Mouse (Mus musculus) cerebellum, adult 8-10 months (tissue): ENCODE data around the gene Syce1l.

Experiments used
- DNase-seq: peaks from one replicate; pipeline ENCODE4 v3.0.0; 2022

The Syce1l gene

GRCm38 (mm10) chr8:113642926-113643325 lies at the start of gene Syce1l:
Syce1l (plus strand) TSS chr8:113643213.
- no peak for DNase-seq

- DNase-seq = no peak
These were observed 44.6 kb upstream of the Syce1l start for GRCm38 (mm10) chr8:113598401-113598800.

GRCm38 (mm10) chr8:113632634-113633033 lies 10.4 kb upstream of the Syce1l start:
- peak; percentile 67 for DNase-seq

DNA sequence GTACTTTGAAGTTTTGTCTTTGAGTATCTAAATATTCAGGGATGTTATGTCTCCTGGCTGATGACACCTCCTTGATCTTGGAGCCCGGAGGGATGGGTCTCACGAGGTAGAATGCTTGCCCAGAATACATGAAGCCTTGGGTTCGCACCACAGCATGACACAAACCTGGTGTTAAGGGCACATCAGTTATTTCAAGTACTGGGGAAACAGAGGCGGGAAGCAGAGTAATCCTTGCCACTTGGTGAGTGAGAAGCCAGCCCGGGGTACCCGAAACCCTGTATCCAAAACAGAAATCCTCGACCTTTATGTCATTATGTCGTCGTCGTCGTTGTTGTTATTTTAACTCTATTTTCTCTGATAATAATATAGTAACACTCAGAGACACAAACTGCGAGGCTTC lies 8.9 kb upstream of the Syce1l start:
- peak; percentile 26 for DNase-seq

- peak; percentile 100 for DNase-seq
These were observed 8.1 kb upstream of the Syce1l start, which contains the start of gene Mon1b for GRCm38 (mm10) chr8:113634670-113635591. Mon1b (plus strand) TSS chr8:113635587.

GRCm38 (mm10) chr8:113635592-113636279 lies 7.3 kb upstream of the Syce1l start:
- no peak for DNase-seq

DNA sequence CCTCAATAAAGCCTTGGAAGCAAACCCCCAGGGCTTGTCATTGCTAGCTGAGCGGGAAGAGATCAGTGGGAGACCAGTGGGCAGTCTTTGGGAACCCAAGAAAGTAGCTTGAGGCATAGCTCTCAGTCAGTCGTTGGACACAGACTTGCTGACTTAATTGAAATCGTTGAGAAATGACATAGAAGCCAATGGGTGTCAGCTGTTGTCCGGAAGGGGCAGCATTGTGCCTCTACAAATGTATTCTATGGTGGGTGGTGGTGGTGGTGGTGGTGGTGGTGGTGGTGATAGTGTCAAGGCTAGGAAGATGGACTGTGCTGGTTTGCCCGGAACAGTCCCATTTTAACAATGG lies 6.8 kb upstream of the Syce1l start:
- no peak for DNase-seq

DNA sequence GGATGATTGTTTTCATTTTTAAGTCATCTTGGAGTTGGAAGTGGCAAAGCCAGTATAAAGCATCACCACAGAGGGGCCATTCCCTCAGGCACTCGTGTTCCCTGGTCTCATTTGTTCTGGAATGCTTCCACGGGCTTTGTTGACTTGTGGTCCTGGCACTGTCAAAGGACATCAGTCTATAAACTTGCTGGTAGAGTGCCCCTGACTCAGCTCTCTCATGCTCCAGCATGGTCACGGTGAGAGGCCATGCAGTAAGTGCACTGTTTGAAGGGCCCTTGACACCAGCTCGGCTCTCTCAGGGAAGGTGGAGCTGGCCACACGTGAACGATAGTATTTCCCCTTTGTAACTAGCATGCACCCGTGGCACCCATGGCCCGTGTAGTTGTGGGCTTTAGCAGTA lies 2.7 kb upstream of the Syce1l start:
- DNase-seq = no peak

GRCm38 (mm10) chr8:113643479-113644210 lies 632 bp downstream of the Syce1l start:
- DNase-seq = no peak

- DNase-seq = no peak
These were observed 2.2 kb downstream of the Syce1l start for GRCm38 (mm10) chr8:113645220-113645619.

- DNase-seq = no peak
These were observed 9.4 kb downstream of the Syce1l start for GRCm38 (mm10) chr8:113652450-113652849.

- DNase-seq = no peak
These were observed 10.1 kb downstream of the Syce1l start for GRCm38 (mm10) chr8:113653151-113653550.

DNA sequence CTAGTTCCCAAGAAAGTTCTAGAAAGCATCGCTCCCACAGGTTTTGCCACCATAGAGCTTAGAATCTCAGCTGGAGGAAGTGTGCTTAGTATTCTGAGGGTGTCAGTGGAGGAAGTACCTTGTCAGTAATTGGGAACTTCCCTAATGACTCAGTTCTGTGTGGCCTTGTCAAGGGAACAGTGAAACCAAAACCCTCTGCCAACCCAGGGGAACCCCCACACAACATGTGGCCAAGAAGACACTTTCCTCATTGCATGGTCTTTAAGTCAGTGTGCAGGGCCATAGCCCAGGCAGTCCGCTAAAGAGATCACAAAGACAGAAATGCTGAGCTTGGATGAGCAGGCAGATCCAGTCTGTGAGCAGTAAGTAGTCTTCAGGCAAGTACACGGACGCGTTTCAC lies 13.1 kb downstream of the Syce1l start:
- no peak for DNase-seq

GRCm38 (mm10) chr8:113656681-113657298 lies 13.8 kb downstream of the Syce1l start:
- DNase-seq = no peak

DNA sequence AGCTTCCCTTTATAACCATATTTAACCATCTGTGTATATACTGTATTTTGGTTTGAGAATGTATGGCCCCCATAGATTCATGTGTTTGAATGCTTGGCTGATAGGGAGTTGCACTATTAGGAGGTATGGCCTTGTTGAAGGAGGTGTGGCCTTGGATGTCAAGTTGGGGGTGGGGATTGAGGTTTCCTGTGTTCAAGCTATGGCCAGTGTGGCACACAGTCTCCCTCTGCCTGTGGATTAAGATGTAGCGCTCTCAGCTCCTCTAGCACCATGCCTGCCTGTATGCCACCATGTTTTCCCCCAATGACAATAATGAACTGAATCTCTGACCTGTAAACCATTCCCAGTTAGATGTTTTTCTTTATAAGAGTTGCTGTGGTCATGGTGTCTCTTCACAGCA lies 17.1 kb downstream of the Syce1l start:
- no peak for DNase-seq

GRCm38 (mm10) chr8:113664544-113664943 lies 21.5 kb downstream of the Syce1l start:
- peak; percentile 76 for DNase-seq

DNA sequence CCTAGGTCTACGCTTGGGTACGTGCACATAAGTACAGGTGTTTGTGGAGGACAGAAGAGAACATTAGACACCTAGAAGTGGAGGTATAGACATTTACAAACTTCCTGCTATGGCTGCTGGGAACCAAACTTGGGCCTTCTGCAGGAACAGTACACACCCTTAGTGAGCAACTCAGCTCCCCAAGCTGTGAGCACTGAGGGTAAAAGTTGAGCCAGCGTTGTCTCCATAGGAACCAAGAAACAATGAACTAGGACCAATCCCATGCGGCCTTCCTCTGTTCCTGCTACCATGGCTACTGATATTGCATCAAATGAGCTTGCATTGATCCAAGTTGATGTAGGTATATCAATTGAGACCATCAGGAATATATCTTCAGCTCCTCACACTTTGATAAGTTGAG lies 22.0 kb downstream of the Syce1l start:
- DNase-seq = no peak

DNA sequence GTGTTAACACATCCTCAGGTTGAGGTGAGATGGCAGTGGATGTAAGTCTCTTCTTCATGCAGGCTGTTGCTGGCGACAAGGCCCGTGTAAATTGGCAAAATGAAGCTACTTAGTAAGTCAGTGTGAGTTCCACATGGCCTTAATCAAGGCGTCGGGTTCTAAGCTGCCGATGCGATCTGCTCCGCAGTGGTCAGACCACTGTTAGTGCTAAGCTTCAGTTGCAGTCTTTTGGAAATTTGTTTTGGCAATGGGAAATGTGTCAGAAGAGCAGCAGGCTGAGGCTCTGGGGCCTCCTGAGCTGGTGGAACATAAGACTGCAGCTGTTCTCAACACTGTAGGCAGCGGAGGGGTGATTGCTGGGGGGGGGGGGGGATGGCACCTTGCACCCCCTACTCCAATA lies 22.9 kb downstream of the Syce1l start:
- DNase-seq = no peak

GRCm38 (mm10) chr8:113666714-113667432 lies 23.9 kb downstream of the Syce1l start:
- DNase-seq = no peak

- no peak for DNase-seq
These were observed 26.9 kb downstream of the Syce1l start for GRCm38 (mm10) chr8:113669924-113670323.

- peak; percentile 8 for DNase-seq
These were observed 29.7 kb downstream of the Syce1l start for GRCm38 (mm10) chr8:113672599-113673255.

DNA sequence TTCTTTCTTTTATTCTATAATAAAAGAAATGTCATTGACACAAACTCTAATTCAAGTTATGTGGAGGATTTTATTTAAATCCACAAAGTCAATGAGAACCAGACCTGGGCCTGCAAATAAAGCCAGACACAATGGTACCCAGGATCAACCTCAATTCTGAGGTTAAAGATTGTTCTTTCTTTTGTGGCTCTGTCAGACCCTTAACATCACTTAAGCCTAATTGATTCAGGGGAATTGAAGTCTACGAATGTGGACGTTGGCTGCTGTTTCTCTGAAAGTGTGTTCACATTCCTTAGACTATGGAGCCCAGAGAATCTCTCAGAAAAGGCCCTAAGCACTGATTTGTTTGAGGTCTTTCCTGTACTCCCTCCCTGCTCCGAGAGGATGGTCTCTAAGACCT lies 30.3 kb downstream of the Syce1l start:
- DNase-seq = no peak
